Mouse (Mus musculus) lung, postnatal 10 days (tissue): ENCODE data around the gene Ppm1e.
"Not testable (repeated sequence)": the region's sequence is repeated elsewhere in the genome, so short reads cannot be mapped to it uniquely, and the experiment has no call there.

Source experiments
- DNase-seq: peaks from one replicate; pipeline ENCODE4 v3.0.0; 2021

Gene Ppm1e

DNA sequence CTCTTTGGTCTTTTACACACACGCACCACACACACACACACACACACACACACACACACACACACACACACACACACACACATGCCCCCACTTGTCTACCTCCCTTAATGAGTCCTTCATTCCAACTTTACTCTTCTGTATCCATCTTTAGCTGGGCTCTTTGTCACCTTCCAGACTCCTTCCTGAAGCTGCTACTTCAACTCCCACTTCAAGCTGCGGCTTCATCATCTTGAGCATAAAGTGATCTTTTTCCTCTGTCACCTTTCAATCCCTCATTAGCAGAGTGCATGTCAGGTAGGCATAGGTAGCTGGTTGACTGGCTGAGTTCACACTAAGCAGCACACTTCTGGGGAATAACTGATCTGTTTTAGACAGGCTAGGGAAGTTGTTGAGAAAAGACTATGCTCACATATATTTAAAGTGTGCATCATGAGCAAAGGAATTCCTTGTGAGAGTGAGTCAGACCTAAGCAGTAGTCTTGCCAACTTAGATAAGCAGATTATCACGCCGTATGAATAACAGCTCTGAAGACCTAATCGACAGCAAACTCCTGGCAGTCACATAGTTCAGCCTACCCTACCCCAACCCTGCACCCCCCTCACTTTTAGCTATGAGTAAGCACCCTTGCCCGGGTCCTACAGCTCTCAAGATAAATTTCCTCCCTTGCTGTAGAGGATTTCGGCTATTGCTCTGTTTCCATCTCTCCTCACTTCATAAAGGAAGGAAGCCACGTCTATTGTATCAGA is 49.3 kb downstream of the Ppm1e start:
- no peak for DNase-seq

DNA sequence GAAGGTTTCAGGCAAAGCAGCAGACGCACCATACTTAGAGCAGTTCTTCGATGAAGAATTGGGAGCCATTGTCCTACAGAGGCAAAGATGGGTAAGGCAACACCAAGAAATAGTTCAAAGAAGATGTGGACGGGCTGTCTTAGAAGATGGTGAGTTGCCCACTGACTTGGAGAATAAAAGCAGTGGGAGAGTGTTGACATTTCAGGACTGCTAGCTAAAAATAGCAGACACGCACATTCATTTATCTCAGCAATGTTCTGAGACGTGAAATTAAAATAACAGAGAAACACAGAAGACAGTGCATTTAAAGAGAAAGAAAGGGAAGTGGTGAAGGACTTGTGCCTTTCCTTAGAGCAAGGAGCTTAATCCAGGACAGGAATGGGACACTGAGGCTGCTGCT is 59.8 kb downstream of the Ppm1e start:
- no peak for DNase-seq

DNA sequence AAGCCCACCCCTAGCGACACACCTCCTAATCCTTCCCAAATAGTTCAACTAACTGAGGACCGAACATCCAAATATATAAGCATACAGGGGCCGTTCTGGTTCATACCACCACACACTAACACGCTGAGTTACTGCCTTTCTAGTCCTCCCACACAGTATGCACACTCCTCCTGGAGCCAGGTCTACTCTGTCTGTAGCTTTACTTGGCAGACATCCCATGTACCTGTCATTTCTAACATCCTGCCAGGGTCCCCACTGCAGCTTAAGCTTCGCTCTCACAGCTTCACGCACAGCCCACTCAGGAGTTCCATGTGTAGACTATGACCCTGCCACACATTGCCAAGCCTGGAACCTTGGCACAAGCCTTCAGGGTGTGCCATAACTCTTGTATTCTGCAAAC is 62.4 kb downstream of the Ppm1e start:
- DNase-seq, result no peak

DNA sequence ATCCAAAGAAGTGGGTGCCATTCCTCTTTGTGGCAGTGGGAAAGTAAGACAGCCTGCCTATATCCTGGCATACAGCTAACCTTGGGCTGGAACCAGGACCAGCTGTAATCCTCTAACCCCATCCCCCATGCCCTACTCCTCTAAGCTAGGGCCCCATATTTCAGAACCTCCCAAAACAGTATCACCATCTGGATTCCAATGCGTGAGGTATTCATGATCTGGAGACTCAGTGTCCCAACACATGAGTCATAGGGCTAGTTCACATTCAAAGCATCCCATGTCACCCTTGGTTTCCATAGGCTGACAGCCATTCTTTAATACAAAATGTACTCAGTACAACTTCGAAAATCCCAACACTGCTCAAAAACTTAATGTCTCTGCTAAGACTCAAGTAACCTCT is 63.2 kb downstream of the Ppm1e start:
- DNase-seq, result no peak

DNA sequence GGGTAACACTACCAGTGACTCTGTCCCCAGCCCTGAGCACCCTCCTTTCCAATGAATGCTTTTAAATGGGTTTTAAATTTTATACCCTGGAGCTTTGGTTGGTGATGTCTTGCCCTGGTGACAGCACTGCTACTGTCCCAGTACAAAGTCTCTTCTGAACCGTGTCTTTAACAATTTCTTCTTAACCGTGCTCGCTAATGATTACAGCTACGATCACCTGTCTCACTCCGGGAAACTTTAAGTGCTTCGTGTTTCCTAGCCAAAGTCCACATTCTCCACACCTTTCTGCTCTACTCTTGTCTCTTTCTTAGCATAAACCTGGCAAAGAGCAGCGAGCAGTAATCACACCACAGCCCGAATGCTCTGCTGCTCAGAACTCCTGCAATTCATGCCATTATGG is 69.5 kb downstream of the Ppm1e start:
- no peak for DNase-seq

DNA sequence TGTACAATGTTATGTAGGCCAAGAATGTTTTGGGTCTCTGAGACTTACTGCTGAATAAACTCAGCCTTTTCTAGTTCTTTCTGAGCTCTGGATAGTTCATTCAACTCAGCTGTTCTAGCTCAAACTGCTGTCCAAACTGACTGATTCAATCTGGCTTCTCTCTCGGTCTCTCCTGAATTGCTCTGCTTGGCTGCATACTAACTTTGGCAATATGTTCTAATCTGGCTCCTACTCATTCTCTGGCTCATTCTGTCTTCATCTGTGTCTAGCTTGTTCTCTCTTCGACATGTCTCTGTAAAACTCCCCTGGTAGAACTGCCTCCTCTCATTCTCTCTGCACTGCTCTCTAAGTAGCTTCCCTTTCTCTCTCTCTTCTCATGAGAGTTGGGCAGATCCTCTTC is 72.6 kb downstream of the Ppm1e start:
- DNase-seq, result no peak

DNA sequence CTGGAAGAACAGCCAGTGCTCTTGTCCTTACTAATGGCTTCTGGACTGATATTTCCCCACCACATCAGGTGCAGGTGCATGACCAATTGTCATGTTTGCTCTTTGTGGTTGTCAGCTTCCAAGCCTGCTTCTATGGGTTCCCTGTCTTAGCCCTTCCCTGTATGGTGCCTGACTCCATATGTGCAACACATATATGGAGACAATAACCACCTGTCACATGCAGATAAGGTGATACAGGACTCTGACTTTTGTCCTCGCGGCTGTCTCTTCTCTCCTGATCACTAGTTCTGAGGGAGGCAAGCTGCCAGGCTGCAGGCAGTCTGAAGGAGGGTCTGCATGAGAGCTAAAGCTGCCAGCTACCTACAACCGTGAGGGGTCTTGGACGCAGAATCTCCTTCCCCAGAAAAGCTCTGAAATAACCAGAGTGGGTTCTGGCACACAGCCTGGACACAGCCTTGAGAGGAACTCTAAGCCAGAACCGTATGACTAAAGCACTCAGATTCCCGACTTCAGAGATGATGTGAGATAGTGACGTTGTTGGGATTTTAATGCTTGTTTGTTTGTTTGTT is 76.8 kb downstream of the Ppm1e start:
- no peak for DNase-seq

DNA sequence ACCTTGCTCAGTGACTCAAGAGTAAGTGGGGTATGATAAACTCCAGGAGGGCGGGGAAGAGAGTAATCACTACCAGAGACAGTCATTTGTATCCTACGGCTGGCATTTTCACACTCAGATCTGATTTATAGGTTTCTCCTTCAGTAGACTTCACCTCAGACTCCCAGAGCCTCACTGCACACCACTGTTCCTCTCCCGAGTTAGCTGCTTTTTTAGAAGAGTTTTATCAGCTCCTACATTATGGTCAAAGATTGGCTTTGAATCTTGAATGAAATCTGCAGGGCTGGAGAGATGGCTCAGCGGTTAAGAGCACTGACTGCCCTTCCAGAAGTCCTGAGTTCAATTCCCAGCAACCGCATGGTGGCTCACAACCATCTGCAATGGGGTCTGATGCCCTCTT is 79.4 kb downstream of the Ppm1e start:
- no peak for DNase-seq

DNA sequence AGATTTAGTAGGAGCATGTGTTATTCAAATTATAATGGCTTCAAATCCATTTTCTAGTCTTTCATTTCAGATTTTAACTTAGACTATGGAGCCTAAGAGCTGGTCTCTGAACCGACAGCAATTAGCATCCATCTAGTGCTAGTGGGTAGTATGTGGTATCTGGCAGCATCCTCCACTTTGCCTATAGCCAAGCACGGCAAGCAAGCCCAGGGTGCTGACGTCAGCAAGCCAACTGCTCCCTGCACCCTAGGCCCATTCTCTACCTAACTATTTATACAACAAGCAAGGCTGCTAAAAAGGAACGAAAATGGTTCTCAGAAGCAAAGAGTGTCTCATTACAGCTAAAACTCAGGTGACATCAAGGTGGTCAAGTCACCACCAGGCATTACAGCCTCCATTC is 80.0 kb downstream of the Ppm1e start:
- no peak for DNase-seq

DNA sequence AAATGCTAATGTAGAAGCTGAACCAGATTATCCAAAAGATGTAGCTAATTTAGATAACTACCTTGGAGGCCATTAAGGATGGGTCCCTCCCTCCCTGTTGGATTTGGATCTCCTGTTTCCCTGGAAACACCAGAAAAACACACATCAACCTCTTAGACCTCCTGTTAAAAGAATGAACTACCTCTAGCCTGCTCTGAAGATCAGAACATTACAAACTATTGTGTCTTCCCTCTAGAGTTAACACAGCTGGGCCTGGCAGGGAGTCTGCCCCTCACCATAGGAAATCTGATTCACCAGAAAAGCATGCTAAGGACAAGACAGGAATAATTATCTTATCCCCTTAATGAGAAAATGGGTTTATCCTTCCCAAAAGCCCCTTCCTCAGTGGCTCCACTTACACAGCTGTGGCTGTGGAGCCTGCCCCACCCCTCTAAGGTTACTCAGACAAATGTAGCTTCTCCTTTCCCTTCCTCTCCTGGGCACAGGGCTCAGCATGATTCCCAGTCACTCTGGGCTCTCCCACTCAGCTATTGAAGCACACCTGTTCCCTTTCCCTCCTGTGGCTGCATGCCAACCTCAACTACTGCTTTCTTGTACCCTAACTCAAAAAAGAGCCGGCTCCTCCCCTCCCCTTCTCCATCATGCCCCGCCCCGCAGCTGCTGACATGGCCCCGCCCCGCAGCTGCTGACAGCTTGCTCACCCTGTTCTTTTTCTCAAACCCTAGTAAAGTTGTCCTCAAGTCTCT is 82.4 kb downstream of the Ppm1e start:
- peak; percentile 9 for DNase-seq

DNA sequence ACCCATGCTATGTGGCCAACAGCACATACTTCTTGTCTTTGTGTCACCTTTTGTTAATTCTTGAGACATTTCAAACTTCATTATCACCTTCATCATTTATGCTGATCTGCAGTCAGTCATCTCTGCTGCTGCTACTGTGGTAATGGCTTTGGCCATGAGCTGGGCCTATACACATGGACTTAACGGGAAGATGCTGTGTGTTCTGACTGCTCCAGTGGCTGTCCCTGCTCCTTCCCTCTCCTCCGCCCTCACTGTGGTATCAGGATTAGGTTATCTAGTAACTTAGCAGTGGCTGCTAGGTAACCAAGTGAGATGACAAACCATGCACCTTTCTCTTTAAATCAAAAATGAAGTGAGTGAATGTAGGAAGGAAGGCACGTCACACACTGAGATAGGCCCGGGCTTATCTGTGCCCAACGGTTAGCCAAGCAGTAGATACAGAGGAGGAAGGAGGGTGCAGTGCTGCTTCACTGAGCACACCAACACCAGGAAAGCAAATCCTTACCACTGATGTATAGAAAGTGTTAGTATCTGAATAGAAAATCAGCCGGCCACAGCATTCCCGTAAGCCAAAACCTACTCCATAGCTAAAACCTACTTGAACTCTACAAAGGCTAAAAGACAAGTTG is 83.3 kb downstream of the Ppm1e start:
- DNase-seq, result no peak

DNA sequence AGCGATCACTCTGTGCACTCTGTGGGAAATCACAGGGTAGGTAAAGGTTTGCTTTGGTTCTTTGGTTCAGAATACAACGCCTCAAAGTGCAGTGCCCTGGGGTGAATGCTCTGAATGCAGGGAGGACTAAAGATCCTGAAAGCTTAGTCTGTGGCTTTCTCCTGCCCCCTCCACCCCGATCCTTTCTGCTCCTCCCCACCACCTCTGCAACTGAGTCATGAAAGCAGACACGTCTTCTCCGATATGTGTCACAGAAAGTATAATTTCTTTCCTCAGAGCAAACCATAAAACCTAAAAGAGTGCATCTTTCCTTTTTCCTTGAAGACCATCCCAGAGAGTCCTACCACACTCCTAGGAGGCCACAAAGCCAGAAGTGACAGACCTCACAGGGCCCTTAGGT is 86.1 kb downstream of the Ppm1e start:
- DNase-seq, result no peak

DNA sequence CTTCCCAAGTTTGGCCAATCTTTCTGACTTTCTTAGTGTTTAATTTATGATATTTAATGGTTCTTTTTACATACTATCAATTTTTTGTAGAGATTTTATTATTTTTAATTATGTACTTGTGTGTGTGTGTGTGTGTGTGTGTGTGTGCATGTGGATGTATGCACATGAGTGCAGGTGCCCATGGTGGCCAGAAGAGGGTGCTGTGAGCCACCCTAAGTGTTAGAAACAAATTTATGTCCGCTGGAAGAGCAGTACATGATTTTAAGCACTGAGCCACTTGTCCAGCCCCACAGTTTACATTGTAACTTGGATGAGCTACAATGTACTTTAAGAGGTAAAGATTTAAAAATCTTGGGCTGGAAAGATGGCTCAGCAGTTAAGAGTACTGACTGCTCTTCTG is 87.3 kb downstream of the Ppm1e start:
- no peak for DNase-seq

DNA sequence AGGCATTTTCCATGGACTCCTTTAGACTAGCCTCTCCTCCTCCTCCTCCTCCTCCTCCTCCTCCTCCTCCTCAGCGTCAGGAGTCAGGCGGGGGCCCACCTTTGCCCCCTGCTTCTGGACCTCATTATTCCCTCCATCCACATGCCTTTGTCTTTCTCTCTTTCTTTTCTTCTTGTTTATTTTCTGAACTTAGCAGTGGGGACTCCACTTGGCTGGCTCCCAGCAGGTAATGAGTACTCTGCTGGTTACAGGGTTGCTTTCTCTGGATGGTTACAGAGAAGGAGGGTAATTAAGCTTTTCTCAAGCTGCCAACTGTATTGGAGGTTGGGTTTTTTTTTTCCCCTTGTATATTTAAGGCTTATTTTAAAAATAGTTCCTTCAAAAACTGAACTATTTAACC is 87.9 kb downstream of the Ppm1e start:
- DNase-seq, result no peak

DNA sequence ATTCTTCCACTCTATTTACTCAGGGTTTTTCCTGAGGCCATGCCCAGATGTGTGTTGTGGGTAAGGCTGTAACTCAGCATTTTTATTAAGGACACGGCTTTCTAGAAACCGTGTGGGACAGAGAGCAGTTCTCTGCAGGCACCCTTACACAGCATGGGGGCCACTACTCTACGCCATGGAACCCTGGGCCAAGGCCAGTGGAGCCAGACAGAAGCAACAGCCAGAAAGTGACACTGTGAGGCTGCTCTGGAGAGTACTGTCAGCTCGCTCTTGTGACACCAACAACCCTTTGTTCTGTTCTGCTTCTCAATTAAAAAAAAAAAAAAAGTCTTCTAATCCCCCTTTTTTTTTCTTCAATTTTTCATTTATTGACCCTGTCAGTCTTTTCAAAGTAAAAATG is 88.4 kb downstream of the Ppm1e start:
- peak; percentile 11 for DNase-seq

DNA sequence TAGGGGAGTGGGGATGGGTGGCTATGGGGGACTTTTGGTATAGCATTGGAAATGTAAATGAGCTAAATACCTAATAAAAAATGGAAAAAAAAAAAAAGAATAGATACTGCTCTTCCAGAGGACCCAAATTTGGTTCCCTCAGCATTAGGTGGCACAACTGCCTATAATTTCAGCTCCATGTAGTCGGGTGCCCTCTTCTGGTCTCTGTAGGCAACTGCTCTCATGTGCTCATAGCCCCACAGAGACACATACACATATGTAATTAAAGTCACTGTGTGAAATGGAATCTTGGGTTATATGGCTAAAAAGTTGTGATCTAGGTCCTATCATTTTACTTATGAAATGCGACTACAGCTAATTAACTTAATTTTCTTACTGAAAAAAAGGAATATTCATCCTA is 90.0 kb downstream of the Ppm1e start:
- no peak for DNase-seq

DNA sequence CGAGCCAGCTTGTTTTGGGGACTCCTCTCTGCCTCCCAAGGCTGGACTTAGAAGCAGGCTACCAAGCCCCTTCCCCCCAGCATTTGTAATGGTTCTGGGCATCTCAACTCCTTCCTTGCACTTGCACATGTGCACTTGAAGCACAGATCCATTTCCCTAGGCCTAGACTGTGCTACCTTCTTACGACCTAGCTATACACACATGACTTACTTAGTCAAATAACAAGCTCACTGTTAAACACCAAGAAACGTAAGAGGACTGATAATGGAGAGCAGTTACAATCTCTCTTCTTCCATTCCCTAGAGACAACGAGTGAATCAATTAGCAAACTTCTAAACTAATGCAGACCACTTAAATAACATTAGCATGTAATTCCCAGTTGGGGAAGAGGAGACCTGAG is 92.6 kb downstream of the Ppm1e start:
- DNase-seq, result no peak

DNA sequence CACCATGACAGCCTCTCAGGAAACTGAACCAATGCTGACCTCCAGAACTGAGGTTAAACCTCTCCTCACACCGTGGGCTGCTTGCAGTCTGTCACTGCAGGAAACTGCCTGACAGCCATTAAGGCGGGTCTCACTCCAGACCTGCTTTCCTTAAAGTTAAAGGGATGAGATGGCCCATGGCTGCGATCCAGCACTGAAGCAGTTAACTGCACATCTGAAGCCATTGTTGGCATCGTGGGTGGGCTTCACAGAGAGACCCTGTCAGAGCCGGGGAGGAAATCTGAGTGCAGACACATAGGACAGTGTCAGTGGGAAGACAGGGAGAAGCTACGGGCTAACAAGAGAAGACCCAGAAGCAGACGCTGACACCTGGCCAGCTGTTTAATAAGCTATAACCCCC is 94.9 kb downstream of the Ppm1e start:
- no peak for DNase-seq

DNA sequence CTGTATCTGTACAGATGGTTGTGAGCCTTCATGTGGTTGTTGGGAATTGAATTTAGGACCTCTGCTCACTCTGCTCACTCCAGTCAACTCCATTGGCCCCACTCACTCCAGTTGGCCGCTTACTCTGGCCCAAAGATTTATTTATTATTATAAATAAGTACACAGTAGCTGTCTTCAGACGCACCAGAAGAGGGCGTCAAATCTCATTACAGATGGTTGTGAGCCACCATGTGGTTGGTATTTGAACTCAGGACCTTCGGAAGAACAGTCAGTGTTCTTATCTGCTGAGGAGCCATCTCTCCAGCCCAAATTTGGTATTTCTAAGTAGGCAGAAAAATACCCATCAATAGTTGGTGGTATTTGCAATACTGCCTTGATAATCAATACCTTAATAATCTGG is 97.1 kb downstream of the Ppm1e start:
- not testable (repeated sequence) for DNase-seq

DNA sequence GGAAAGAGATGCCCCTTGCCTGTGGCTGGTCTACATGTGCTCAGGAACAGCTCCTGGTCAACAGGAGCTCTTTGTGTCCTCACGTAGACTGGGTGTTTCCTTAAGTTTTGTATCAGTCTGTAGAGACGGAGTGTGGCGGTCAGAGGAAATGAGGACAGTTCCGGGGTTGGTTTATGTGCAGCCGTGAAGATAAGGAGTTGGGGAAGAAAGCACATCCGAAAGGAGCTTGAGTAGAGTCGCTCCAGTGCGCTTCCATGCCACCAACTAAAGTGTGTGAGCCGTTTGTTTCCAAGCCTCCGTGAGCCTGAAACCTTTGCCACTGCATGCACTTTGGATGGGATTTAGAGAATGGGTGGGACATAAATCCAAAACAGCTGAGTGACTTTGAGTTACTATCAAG is 99.0 kb downstream of the Ppm1e start:
- DNase-seq, result no peak

DNA sequence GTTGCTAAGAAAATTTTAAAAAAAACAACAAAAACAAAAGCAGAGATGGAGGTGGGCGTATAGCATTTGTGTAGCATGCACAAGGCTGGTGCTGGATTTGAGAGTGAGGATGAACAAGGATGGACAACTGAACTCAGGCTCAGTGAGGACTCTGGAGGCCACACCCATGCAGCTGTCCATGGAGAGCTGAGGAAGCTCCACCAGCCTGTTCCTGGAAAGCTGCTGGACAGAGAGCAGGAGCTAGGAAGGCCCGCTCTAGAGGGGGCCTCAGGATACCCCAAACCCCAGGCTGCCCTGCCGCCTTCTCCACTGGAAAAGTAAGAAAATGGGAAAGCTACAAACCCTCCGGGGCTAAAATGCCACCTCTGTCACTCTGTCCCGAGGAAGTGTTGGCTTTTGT is 101.5 kb downstream of the Ppm1e start:
- DNase-seq, result no peak

DNA sequence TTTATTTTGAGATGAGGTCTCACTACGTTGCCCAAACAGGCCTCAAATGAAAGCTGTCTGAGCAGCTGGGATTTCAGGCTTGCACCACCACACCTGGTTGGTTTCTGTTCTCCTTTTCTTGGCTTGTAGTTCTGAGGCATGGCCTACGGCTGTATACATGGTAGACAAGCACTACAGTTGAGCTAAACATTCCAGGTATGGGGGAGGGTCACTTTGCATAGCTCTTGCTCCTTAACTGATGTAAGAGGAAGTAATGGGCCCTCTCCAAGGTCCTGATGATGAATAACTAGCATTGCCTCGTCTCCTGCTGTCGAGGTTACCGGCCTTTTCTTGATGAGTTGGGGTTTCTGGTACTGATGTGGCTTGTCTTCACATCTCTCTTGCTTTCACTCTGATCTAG is 104.7 kb downstream of the Ppm1e start:
- peak; percentile 12 for DNase-seq

DNA sequence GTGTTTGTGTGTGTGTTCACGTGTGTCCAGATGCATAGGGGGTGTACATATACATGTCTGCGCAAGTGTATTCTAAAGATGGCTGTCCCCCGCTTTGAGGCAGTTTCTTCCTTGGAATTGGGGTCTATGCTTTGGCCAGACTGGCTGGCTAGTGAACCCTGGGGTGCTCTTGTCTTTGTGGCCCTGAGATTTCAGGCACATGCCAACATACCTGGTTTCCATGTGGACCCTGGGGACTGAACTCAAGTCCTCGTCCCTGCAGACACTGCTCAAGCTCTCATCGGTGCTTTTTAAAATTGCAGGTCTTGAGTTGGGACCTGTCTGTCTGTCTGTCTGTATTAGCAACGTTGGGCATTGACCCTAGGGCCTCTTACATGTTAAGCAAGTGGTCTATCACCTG is 105.5 kb downstream of the Ppm1e start:
- DNase-seq, result no peak

DNA sequence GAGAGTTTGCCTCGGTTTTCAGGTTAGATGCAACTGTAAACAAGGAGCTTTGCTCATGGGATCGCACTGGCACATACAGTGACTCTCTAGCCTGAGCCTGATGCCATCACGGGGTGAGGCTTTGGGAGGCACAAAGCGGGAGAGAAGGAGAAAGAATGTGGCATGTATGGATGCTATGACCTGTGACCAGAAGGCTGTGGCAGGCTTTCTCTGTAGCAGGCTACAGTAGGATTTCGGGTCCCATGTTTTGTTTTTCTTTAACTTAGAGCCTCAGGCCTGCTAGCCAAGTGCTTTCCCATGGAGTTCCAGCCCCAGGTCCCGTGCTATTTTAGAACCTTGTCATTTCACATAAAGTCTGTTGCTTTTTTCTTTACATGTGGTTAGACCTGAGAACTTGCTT is 108.7 kb downstream of the Ppm1e start:
- DNase-seq, result no peak
